Mouse (Mus musculus) cerebellum, adult (tissue): ENCODE measurements at regions not wholly inside any gene's neighbourhood (a gene's known extent, or its start where the extent isn't known, plus 50 kb on each side); places are given as distances from the start of the nearest gene placed in this dataset.

ENCODE experiments used
- ATAC-seq: cut with Nextera tagmentation; 2 replicates; pipeline ENCODE4 v1.9.2; 2017; ENCODE audit warnings: mild to moderate bottlenecking, moderate library complexity, mixed read lengths; ENCODE audit not compliant: insufficient number of reproducible peaks, low FRiP score, low TSS enrichment

DNA sequence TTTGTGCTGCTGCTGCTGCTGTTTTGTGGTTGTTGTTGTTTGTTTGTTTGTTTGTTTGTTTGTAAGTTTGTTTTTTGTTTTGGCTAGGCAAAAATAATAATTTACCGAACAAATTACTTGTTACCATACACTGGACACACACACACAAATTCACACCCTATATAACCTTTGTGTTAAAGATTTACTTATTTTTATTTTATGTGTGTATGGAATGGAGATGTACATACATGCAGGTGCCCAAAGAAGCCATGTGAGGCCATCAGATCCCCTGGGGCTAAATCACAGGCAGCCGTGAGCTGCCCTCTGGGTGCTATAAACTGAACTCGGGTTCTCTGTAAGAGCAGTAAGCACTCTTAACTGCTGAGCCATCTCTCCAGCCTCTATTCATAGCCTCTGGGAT is 56.0 kb downstream of the Pttg1 start:
- no peak for ATAC-seq

DNA sequence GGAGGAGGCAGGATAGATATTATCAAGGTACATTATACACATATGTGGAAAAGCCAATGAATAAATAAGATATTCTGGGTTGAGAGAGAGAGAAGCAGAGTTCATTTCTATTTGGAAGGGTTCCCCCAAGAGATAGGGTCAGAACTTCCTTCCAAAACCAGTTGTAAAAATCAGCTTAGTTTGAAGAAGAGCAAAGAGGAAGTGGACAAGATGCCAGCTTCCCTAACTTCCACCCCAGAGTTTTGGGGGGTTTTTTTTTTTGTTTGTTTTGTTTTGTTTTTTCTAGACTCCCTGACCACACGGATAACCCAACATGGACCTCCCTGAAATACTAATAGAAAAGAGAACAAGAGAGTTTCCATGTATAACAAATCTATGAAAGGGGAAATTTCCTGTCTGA is 57.7 kb downstream of the Pttg1 start:
- no peak for ATAC-seq

GRCm38 (mm10) chr11:43361858-43362257 is 64.2 kb downstream of the Pttg1 start:
- ATAC-seq = no peak

DNA sequence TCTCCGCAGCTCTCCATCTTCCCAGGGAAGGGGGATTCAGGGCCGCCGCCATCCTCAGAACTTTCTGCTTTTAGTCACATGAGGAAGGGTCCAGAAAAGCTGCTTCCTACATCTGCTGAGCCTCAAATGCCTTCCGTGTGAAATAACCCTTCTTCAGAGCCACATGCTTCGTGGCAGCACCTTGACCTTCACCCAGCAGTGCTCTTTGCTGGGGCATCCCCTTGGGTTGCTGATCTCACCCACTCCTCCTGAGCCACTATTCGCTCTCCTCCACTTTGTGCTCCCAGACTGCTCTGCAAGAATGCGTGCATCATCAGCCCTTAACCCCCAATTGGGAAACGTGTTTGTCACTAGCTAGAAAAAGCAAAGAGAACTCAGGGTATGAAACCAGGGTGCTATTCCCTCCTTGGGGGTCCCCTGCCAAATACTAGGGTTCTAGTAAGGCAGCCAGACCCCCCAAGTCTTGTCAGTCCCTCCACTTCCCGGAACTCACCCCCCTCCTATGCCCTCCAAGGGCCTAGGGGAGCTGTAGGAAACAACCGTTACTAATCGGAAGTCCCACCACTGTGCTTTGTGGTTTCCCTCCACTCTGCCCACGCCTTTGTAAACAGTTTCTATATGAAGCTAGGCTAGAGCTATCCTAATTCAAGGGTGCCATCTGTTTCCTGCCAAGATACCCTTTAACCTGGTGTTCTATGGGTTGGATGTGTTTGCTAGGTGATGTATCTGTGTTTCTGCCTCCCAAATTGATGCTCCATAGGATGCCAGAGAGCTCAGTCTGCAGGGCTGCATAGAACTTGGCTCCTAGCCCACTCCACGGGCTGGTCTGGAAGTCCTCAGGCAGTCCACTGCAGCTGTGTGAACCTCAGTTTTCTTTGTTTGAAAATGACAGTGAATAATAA is 67.4 kb downstream of the Pttg1 start:
- ATAC-seq = no peak

DNA sequence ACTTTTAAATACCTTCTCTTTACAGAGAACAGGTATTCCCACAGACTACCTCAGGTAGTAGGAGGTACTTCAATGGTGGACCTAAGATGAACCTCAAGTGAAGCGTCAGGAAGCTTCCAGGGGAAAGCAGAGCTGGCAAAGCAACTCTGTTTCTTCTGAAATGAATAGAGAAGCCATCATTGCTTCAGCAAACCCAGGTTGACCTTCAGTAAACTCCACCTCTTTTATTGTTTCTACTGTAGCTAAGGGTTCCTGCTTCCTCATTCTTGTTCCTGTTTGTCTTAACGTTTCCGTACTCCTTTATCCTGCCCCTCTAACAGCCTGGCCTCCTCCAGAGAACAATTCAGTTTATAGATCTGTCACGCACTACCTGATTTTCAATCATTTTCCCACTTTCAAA is 72.4 kb downstream of the Pttg1 start:
- ATAC-seq = no peak

DNA sequence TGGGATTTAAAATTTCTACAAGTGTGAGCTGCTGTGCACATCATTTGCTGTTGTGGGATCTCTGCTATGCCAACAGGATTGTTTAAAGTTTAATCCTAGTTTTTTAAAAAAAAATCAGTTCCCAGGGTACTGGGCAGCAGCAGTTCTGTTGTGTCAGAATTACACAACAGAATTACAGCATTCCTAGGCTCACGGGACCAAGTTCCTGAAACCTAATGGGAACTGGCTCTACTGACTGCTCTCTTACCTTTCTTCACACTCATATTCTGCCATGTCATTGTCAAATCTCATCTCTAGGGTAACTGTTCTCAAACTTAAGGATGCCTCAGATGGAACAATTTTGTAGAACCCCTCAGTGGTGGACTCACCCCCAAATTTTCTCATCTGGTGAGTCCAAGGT is 73.0 kb downstream of the Pttg1 start:
- no peak for ATAC-seq

GRCm38 (mm10) chr11:43351818-43352217 is 74.2 kb downstream of the Pttg1 start:
- no peak for ATAC-seq

GRCm38 (mm10) chr11:43351348-43351747 is 74.7 kb downstream of the Pttg1 start:
- no peak for ATAC-seq

DNA sequence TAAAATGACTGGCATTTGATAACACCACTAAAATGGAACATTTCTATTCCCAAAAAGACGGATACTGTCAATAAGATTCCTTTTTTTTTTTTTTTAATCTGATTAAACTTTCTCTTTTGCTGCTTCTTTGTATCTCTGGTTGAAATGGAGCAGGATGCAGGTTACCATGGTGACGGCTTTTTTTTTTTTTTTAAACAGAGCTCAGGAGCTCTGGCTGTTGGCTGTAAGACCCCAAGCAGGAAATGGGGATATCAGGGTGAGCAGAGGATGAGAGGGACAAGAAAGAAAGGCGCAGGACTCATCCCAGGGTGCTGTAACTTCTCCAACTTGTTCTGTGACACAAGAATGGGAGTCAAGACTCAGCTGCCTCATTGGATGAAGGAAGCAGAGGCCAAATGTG is 75.8 kb downstream of the Pttg1 start:
- ATAC-seq = no peak

DNA sequence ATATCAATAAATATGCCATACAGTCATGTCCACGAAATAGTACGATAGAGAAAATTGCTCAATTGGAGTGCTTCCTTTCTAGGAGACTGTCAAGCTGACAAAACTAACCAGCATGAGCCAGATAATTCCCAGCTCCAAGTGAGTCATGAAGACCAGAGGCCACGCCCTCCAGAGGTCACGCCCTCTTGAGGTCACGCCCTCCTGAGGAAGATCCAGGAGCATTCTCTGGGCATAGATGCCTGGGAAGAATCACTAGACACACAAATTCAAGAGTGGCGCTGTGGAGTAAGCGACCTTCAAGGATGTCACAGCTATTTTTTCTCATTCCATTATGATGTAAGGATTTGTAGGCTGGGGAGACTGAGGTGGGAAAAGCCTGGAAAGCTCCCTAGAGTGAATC is 76.5 kb downstream of the Pttg1 start:
- ATAC-seq = no peak

DNA sequence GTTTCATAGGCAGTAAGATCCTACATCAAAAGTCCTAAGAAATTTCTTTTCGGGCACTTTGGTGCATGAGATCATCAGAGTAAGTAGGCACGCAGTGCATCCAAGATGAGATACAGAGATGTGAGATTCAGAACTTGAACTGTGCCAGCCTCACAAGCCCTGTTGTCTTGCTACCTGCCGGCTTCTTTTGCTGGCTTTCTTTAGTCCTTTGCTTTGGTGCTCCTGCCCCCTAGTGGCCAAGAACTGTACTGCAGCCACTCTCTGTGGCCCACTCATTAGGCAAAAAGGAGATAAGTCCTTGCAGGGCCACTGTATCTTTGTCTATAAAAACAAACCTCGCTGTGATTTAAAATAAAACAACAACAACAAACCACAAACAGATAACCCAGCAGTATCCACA is 77.5 kb downstream of the Pttg1 start:
- peak; percentile 87 for ATAC-seq

- no peak for ATAC-seq
These were observed 79.6 kb downstream of the Pttg1 start for GRCm38 (mm10) chr11:43346489-43346888.

- no peak for ATAC-seq
These were observed 81.1 kb downstream of the Pttg1 start for GRCm38 (mm10) chr11:43344767-43345561.

GRCm38 (mm10) chr11:43343574-43343973 is 82.5 kb downstream of the Pttg1 start:
- no peak for ATAC-seq

- no peak for ATAC-seq
These were observed 87.6 kb downstream of the Pttg1 start for GRCm38 (mm10) chr11:43338377-43338993.

DNA sequence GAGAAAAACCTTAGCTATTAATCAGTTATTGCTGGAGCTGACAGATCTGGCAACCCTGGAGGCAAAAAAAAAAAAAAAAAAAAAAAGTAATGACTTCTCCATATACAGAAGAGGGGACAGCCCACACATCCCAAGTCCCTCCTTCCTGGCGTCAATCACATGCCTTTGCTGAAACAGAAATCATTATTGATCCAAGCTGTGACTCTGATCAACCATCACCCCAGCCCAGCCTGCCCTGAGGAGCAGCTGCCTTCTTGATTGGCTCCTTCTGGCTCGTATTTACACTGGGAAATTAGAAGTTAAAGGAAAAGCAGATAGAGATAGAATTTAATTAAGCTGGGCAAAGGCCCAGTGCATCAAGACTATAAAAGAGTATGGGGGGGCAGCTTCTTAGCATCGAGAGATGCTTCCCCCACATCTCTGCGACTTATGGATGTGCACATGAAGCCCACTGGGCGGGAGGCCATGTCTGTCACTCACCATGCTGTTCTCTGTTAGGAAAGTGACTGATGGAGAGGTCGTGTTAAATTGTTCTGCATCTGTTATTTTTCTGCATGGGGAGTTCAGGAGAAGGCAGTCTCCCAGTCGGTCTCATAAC is 90.3 kb downstream of the Pttg1 start:
- ATAC-seq = no peak

DNA sequence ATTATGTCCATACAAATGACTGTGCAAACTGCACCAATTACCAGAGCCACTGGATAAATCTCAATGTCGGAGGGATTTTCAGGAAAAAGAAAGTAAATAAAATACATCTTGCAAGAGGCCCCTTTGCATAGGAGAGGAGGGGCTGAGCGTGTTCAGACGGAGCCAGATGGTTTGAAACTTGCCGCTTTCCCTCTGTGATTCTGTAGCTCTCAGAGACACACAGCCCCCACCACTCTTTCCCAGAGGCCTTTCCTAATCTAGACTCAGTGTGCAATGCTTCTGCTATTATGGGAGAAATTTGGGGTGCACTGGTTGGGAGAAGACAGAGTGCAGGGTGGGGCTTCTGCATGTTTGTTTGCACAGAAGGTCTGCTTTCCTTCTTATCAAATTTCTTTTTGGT is 92.5 kb downstream of the Pttg1 start:
- ATAC-seq = no peak

DNA sequence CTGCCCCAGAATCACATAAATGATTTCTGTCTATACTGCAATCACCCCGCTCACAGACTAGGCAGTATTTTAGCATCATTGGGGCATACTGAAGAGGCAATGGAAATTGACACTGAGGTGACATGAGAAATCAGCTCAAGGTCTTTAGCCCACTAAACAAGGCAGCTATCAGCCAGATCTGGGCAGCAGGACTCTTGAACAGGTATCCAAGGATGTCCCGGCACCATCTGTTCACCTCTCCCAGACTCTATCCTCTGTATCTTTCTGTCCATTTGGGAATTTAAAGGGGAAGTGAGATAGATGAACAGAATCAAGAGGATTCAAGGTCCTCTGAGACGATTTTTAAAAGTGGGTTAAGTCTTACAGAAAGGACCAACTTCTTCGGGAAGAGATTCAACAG is 112.1 kb downstream of the Pttg1 start:
- peak; percentile 88 for ATAC-seq
